Mouse (Mus musculus) limb, embryonic 12.5 days (tissue): ENCODE results near the gene Cryba4. TPM values are rescaled to one million over a fixed set of nuclear protein-coding genes. Genes with fewer than 3 reads are reported as not detected.

Experiments used
- ATAC-seq: fragments of 200-750 bp; cut with Nextera tagmentation; 2 replicates; pipeline ENCODE4 v1.8.0; 2017; ENCODE audit warnings: low read depth, moderate TSS enrichment; ENCODE audit not compliant: insufficient number of reproducible peaks, insufficient read depth, low FRiP score, low TSS enrichment
- H3K27ac ChIP-seq: fragments of 300-500 bp; sonication (generic); 2 replicates; pipeline ENCODE4 v1.5.1; 2016; ENCODE audit warnings: mild to moderate bottlenecking, moderate library complexity
- H3K27me3 ChIP-seq: fragments of 300-500 bp; sonication (generic); 2 replicates; pipeline ENCODE4 v1.6.1; 2016; ENCODE audit warnings: mild to moderate bottlenecking, moderate library complexity
- H3K36me3 ChIP-seq: fragments of 300-500 bp; sonication (generic); 2 replicates; pipeline ENCODE4 v1.6.1; 2016; ENCODE audit warnings: mild to moderate bottlenecking, moderate library complexity
- H3K4me1 ChIP-seq: fragments of 300-500 bp; sonication (generic); replicated peaks from 2 replicates; pipeline ENCODE4 v1.6.1; 2016
- H3K4me2 ChIP-seq: fragments of 300-500 bp; sonication (generic); 2 replicates; pipeline ENCODE4 v1.6.1; 2016; ENCODE audit warnings: mild to moderate bottlenecking, moderate library complexity
- H3K4me3 ChIP-seq: fragments of 300-500 bp; sonication (generic); replicated peaks from 2 replicates; pipeline ENCODE4 v1.5.1; 2016; ENCODE audit warnings: mild to moderate bottlenecking
- H3K9ac ChIP-seq: fragments of 300-500 bp; sonication (generic); replicated peaks from 2 replicates; pipeline ENCODE4 v1.6.1; 2016; ENCODE audit warnings: mild to moderate bottlenecking, moderate library complexity
- H3K9me3 ChIP-seq: fragments of 300-500 bp; sonication (generic); 2 replicates; pipeline ENCODE4 v1.6.1; 2016; ENCODE audit warnings: mild to moderate bottlenecking, moderate library complexity
- WGBS: fragments of 180-500 bp; shearing (Covaris S2); methylation state at CpG from one replicate; pipeline ENCODE4 v1.1.7; 2016; 5-methylcytosine and 5-hydroxymethylcytosine counted together
- polyA plus RNA-seq: library from polyadenylated mRNA; unstranded; fragments of >200 nt; fragmentation: Nextera tagmentation; extraction: Ambion mirVana; gene quantifications from 2 replicates; pipeline ENCODE4 v1.2.1, GENCODE M21; 2016

Gene Cryba4
- polyA plus RNA-seq, 1 experiment from 2014 or later: 0.59 TPM

DNA sequence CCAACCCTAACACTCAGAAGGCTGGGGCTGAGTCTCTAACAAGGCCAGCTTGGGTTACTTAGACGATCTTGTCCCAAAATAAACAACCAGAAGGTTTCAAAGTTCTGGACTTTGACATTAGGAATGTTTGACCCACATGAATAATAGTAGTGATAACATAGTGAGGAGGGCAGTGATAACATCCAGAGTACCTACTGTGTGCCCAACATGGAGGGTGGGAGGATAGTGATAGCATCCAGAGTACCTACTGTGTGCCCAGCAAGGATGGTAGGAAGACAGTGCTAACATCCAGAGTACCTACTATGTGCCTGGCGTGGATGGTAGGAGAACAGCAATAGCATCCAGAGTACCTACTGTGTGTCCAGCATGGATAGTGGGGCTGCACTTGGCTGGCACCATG is 41.5 kb upstream of the Cryba4 start:
- Histone ChIP-seq H3K4me1 (peaks cover 10% of the 10 kb centered on the region), H3K36me3 (no peaks in the 10 kb centered on the region), H3K9ac (no peak overlapping the region), H3K27ac (no peak overlapping the region), H3K4me3 (no peak overlapping the region), H3K27me3 (no peaks in the 10 kb centered on the region), H3K9me3 (no peaks in the 10 kb centered on the region), H3K4me2 (no peak overlapping the region)
- WGBS: 81% methylated on average over 2 of the region's 2 CpGs
- ATAC-seq: no peak

DNA sequence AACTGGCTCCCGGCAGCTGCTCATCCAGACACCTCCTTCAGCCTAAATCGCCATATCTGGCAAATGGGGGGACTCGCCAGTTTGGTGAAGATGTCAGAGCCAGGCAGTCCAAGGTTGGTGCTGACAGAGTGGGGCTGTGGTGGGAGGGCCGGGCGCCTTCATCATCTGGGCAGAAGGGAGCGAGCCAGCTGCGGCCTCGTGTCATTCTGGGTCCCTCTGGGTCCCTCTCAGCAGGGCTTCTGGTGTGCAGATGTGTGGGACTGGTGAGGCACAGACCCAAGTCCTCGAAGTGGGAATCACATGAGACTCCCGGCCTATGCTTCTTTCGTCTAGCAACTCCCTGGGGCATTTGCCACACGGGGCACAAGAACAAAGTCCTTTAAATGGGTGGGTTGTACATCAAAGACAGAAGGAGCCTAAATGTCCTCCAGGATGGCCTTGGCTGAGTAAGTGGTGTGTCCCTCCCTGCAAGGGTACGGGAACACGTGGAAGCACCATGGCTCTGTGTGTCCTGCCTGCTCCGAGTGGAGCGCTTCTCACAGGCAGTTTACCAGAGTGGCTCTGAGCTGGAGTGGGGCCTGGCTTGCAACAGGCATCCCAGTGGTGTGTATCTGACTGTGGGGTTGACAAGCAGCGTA is 40.1 kb upstream of the Cryba4 start:
- H3K4me1 ChIP-seq: peaks cover 10% of the 10 kb centered on the region
- 76% methylated on average over 17 of the region's 17 CpGs for WGBS
- H3K9ac ChIP-seq: no peak overlapping the region
- H3K27me3 ChIP-seq: no peaks in the 10 kb centered on the region
- H3K36me3 ChIP-seq: no peaks in the 10 kb centered on the region
- no peak for ATAC-seq
- H3K9me3 ChIP-seq: no peaks in the 10 kb centered on the region
- H3K4me2 ChIP-seq: no peak overlapping the region
- no peak overlapping the region for H3K4me3 ChIP-seq
- H3K27ac ChIP-seq: no peak overlapping the region

DNA sequence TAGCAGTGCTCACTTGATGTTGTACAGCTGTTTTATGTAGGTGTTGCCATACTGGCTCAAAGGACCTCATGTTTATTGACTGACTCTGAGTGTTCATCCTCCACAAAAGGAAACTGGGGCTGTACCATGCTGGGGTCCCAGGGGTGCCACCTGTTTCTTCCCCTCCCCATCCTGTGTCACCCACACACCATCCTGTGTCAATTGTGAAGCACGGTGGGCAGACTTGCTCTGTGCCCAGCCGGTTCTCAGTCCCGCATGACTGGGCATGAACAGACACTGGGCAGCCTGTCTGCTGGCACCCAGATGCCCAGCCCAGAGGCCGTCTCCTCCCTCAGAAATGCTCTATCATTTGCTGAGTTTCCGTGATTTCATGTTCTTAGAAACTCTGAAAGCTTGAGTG is 39.5 kb upstream of the Cryba4 start:
- WGBS: 87% methylated on average over 5 of the region's 5 CpGs
- peaks cover 10% of the 10 kb centered on the region for H3K4me1 ChIP-seq
- ATAC-seq: no peak

DNA sequence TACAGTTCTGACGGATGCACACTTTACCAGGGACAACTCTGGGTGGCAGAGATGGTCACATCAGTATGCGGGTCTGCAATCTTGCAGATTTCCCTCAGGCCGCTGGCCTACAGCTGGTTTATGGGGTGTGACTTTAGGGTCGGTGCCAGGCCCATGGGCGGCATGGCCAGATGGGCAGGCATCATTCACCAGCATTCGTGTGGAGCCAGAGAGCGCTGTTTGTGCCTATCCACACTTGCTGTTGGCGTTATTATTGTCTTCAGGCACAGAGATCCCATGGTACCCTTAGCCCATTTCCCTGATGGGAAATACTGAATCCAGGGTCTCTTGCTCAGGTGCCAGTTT is 38.2 kb upstream of the Cryba4 start:
- H3K9ac ChIP-seq: no peak overlapping the region
- H3K9me3 ChIP-seq: no peaks in the 10 kb centered on the region
- H3K27ac ChIP-seq: no peak overlapping the region
- no peaks in the 10 kb centered on the region for H3K27me3 ChIP-seq
- no peaks in the 10 kb centered on the region for H3K36me3 ChIP-seq
- no peak overlapping the region for H3K4me2 ChIP-seq
- no peak for ATAC-seq
- no peak overlapping the region for H3K4me3 ChIP-seq
- peaks cover 10% of the 10 kb centered on the region for H3K4me1 ChIP-seq
- WGBS: 89% methylated on average over 8 of the region's 8 CpGs

More for the DNA sequence above, 39.5 kb upstream of the Cryba4 start:
- no peak overlapping the region for H3K27ac ChIP-seq
- no peaks in the 10 kb centered on the region for H3K36me3 ChIP-seq
- no peak overlapping the region for H3K9ac ChIP-seq
- H3K27me3 ChIP-seq: no peaks in the 10 kb centered on the region
- no peak overlapping the region for H3K4me2 ChIP-seq
- H3K9me3 ChIP-seq: no peaks in the 10 kb centered on the region
- no peak overlapping the region for H3K4me3 ChIP-seq

DNA sequence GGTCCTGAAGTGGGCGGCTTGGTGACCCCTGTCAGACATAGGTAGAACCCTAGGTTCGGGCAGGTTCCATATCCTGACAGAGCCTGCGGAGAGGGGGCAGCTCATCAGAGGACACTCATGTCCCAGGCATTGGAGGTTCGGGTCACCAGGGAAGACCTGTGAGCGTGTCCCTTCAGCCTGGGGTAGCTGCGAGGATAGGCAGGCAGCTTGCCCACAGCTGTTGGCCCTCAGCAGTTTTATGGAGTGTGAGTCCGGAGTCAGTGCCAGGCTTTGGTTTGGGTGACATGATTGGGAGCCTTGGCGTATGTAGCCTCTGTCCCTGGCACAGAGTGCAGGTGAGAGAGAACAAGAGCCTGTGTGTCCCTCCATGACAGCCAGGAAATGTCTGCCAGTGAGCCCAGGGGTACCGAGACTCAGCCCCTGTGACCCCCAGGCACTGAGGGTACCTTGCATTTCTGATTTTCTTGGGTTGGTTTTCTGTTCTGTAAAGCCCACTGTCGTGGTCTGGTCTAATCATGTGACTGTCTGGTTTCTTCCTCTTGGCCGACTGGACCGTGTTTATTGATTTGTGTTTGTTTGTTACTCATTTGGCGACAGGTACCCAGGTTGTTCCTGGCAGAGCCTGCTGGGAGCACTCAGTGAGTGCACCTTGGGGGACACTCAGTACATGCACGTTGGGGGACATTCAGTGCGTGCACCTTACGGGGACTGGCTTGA is 37.7 kb upstream of the Cryba4 start:
- Histone ChIP-seq H3K4me1 (peaks cover 8% of the 10 kb centered on the region), H3K27me3 (no peaks in the 10 kb centered on the region), H3K36me3 (no peaks in the 10 kb centered on the region), H3K4me2 (no peak overlapping the region), H3K9me3 (no peaks in the 10 kb centered on the region), H3K4me3 (no peak overlapping the region), H3K9ac (no peak overlapping the region), H3K27ac (no peak overlapping the region)
- WGBS: 84% methylated on average over 16 of the region's 16 CpGs
- ATAC-seq: no peak

DNA sequence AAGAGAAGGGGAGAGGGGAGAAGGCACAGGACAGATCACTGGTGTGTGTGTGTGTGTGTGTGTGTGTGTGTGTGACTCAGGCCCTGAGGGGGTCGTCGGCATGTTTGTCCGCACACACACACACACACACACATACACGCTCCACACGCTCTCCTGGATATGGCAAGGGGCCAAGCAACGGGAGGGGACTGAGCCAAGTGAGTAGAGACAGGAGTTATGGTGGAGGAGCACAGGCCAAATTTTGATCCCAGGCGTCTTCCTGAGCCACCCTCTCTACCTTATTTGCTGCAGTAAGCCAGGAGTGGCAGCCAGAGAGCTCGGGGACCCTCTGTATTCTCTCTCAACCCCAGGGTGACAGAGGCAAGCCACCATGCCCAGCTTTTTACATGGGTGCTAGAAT is 36.9 kb upstream of the Cryba4 start:
- H3K27ac ChIP-seq: no peak overlapping the region
- no peak overlapping the region for H3K9ac ChIP-seq
- H3K4me1 ChIP-seq: 0 out of 2 replicates have a peak, but pooled peaks cover 3% of the 10 kb centered on the region
- H3K9me3 ChIP-seq: no peaks in the 10 kb centered on the region
- no peaks in the 10 kb centered on the region for H3K27me3 ChIP-seq
- H3K4me3 ChIP-seq: no peak overlapping the region
- WGBS: 86% methylated on average over 7 of the region's 8 CpGs
- H3K36me3 ChIP-seq: 0 out of 2 replicates have a peak, but pooled peaks cover 2% of the 10 kb centered on the region
- ATAC-seq: no peak
- no peak overlapping the region for H3K4me2 ChIP-seq

DNA sequence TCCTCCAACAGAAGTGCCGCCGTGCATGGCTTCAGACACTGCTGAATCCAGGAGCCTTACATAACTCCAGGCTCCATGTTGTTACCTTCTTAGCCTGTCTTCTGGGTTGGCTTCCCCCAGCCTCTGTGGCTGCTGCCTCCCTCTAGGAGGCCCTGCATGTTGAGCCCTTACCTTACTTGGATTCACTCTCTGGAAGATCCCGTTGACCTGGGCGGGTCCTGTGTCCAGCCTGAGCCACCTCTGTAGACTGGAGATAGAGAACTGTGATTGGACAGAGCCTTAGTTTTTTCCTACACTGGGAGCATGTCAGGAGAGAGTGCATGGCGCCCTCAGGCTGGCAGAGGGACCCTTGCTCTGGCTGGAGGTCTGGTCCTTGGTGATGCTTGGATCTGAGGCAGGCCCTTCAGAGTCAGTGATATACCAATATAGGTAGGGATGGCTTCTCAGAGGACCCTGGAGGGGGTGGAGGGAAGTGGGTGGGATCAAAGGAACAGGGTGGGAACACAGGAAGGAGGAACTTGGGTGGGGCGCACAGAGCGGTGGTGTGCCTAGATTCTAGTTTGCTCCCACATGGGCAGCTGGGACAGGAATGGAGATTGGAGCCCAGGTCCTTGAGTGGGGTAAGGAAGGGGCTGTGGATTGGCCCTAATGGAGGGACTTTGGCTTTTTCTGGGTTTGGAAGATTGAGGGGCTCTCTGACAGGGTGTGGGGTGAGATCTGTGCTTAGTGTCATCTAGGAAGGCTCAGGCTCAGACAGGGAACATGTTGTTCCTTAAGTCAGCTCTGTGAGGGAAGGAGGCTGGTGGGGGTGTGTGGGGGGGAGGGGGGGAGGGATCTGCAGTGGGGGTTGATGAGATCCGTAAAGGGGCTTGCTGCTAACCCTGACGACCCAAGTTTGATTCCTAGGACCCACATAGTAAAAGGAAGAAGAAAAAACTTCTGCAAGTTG is 36.1 kb upstream of the Cryba4 start:
- H3K27me3 ChIP-seq: no peaks in the 10 kb centered on the region
- 0 out of 2 replicates have a peak, but pooled peaks cover 4% of the 10 kb centered on the region for H3K36me3 ChIP-seq
- H3K9me3 ChIP-seq: no peaks in the 10 kb centered on the region
- H3K4me2 ChIP-seq: no peak overlapping the region
- no peak for ATAC-seq
- H3K4me1 ChIP-seq: 0 out of 2 replicates have a peak, but pooled peaks cover 3% of the 10 kb centered on the region
- no peak overlapping the region for H3K9ac ChIP-seq
- no peak overlapping the region for H3K4me3 ChIP-seq
- no peak overlapping the region for H3K27ac ChIP-seq
- 79% methylated on average over 9 of the region's 9 CpGs for WGBS

DNA sequence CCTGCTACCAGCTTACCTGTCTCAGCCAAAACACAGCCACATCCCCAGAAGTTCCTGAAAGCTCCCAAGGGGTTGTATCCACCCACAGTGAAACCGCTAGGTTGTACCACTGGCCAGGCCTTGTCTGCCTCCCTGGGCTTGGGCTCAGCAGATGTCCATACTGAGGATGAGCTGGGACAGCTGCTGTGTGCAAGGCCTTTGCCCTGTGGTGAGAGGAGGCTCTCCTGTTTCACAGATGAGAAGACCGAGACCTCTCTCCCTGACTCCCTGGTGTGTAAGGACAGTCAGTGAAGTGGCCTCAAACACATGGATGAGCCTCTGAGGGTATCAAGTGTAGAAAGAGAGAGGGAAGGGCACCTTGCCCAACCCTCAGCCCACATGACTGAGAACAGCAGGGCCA is 35.3 kb upstream of the Cryba4 start:
- ATAC-seq: no peak
- Histone ChIP-seq H3K27me3 (no peaks in the 10 kb centered on the region), H3K36me3 (0 out of 2 replicates have a peak, but pooled peaks cover 4% of the 10 kb centered on the region), H3K9me3 (no peaks in the 10 kb centered on the region), H3K27ac (no peak overlapping the region), H3K9ac (no peak overlapping the region), H3K4me1 (peaks cover 4% of the 10 kb centered on the region; the same call in 1 of the 2 replicates), H3K4me2 (no peak overlapping the region), H3K4me3 (no peak overlapping the region)
- WGBS: 90% methylated on average over 2 of the region's 2 CpGs

DNA sequence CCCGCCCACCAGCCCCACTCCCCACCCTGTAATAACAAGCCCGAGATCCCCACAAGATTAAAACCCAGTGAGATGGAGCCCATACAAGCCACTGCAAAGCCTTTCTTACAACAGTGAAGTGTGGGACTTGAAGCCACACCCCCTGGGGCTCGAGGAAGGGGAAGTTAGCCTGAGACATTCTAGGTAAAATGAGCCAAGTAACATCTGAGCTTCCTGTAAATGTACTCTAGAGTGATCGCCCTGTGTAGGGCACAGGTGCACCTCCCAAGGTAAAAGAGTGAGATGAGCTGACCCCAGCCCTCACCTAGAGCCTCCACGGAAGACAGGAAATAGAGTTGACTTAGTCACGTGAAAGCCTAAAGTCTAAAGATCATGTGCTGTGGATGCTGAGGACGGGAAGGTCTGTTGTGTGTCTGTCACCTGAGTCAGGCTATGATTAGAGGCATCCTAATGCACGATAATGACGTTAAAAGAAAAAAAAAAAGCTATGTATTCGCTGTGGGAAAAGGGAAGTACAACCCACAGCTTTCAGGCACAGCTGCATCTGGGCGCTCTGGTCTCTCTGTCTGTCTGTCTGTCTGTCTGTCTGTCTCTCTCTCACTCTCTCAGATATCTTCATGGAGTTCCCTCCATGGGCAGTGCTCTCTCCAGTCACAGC is 34.8 kb upstream of the Cryba4 start:
- WGBS: 78% methylated on average over 11 of the region's 11 CpGs
- H3K27ac ChIP-seq: no peak overlapping the region
- no peak overlapping the region for H3K9ac ChIP-seq
- H3K36me3 ChIP-seq: 0 out of 2 replicates have a peak, but pooled peaks cover 4% of the 10 kb centered on the region
- no peak for ATAC-seq
- no peak overlapping the region for H3K4me3 ChIP-seq
- H3K4me2 ChIP-seq: no peak overlapping the region
- peaks cover 9% of the 10 kb centered on the region; the same call in 1 of the 2 replicates for H3K4me1 ChIP-seq
- no peaks in the 10 kb centered on the region for H3K27me3 ChIP-seq
- H3K9me3 ChIP-seq: no peaks in the 10 kb centered on the region

DNA sequence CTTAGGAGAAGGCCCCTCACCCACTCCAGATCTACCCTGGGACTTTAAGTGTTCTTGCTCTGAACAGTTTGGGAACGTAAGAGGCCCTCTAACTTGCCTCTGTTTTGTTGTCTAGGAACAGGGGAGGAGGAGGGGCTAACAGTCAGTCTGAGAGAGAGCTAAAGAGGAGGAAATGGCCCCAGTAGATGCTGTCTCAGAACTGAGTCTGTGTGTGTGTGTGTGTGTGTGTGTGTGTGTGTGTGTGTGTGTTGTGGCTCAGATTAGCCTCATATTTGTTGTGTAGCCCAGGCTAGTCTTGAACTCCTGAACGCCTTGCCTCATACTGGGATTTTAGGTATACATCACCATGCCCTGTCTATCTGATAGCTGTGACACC is 34.3 kb upstream of the Cryba4 start:
- Histone ChIP-seq H3K4me2 (no peak overlapping the region), H3K4me3 (no peak overlapping the region), H3K9ac (no peak overlapping the region), H3K9me3 (no peaks in the 10 kb centered on the region), H3K36me3 (0 out of 2 replicates have a peak, but pooled peaks cover 4% of the 10 kb centered on the region), H3K27ac (no peak overlapping the region), H3K27me3 (no peaks in the 10 kb centered on the region), H3K4me1 (peaks cover 13% of the 10 kb centered on the region; the same call in 1 of the 2 replicates)
- ATAC-seq: no peak
- 70% methylated on average over 2 of the region's 2 CpGs for WGBS
